Mouse (Mus musculus) forebrain, embryonic 16.5 days (tissue): ENCODE results near the gene Actn4. TPM values are rescaled to one million over a fixed set of nuclear protein-coding genes. Genes with fewer than 3 reads are reported as not detected.

ENCODE experiments used
- ATAC-seq: fragments of 200-750 bp; cut with Nextera tagmentation; 2 replicates; pipeline ENCODE4 v1.8.0; 2017; ENCODE audit warnings: mild to moderate bottlenecking, moderate library complexity
- H3K27ac ChIP-seq: fragments of 300-500 bp; sonication (generic); 2 replicates; pipeline ENCODE4 v1.5.1; 2014; ENCODE audit warnings: low read length, control low read depth
- H3K27me3 ChIP-seq: fragments of 300-500 bp; sonication (generic); replicated peaks from 2 replicates; pipeline ENCODE4 v1.6.1; 2014; ENCODE audit warnings: low read length; ENCODE audit not compliant: control insufficient read depth, insufficient read depth
- H3K36me3 ChIP-seq: fragments of 300-500 bp; sonication (generic); 2 replicates; pipeline ENCODE4 v1.6.1; 2014; ENCODE audit not compliant: control insufficient read depth, insufficient read depth
- H3K4me1 ChIP-seq: fragments of 300-500 bp; sonication (generic); replicated peaks from 2 replicates; pipeline ENCODE4 v1.6.1; 2014; ENCODE audit warnings: low read length; ENCODE audit not compliant: control insufficient read depth, insufficient read depth
- H3K4me2 ChIP-seq: fragments of 300-500 bp; sonication (generic); 2 replicates; pipeline ENCODE4 v1.6.1; 2014; ENCODE audit warnings: mild to moderate bottlenecking, low read length, control low read depth
- H3K4me3 ChIP-seq: fragments of 300-500 bp; sonication (generic); replicated peaks from 2 replicates; pipeline ENCODE4 v1.5.1; 2014; ENCODE audit warnings: mild to moderate bottlenecking, low read length, control low read depth
- H3K9ac ChIP-seq: fragments of 300-500 bp; sonication (generic); replicated peaks from 2 replicates; pipeline ENCODE4 v1.6.1; 2014; ENCODE audit warnings: low read depth, low read length, control low read depth
- H3K9me3 ChIP-seq: fragments of 300-500 bp; sonication (generic); 2 replicates; pipeline ENCODE4 v1.6.1; 2016; ENCODE audit warnings: low read length; ENCODE audit not compliant: control insufficient read depth
- WGBS: fragments of 180-500 bp; shearing (Covaris S2); extraction: QIAGEN DNeasy Blood & Tissue Kit; methylation state at CpG from one replicate; pipeline ENCODE4 v1.1.7; 2014; 5-methylcytosine and 5-hydroxymethylcytosine counted together
- polyA plus RNA-seq: library from polyadenylated mRNA; unstranded; fragments of >200 nt; fragmentation: Nextera tagmentation; extraction: Ambion mirVana; gene quantifications from 2 replicates; pipeline ENCODE4 v1.2.1, GENCODE M21; 2015

The Actn4 gene
- polyA plus RNA-seq, 1 experiment from 2014 or later, result 150 TPM

DNA sequence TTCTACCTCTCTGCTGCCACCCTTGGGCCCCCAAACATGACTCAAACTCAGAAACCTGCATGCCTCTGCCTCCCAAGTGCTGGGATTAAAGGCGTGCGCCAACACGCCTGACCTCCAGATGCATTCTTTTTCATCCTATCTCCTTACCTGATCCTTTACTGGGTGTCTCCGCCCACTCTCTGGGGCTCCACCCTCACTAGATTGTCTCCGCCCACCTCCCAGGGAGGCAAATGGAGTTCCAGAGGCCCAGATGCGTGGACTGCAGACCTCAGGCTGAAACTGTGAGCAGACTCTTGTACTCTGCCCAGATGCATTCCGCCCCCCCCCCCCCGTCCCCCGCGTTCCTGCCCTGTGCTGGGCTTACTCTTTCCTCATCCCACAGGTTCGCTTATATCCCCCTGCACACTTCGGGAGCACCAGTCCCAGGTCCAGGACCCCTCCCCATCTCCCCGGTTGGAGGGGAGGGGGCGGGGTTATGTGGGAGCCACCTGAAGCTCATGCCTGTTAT lies 28.7 kb upstream of the Actn4 start:
- Histone ChIP-seq H3K9ac (no peak overlapping the region), H3K27ac (no peak overlapping the region), H3K4me2 (no peak overlapping the region), H3K4me1 (no peaks in the 10 kb centered on the region), H3K4me3 (no peak overlapping the region), H3K27me3 (no peaks in the 10 kb centered on the region), H3K36me3 (no peaks in the 10 kb centered on the region), H3K9me3 (no peaks in the 10 kb centered on the region)
- 59% methylated on average over 14 of the region's 14 CpGs for WGBS
- ATAC-seq, result no peak

DNA sequence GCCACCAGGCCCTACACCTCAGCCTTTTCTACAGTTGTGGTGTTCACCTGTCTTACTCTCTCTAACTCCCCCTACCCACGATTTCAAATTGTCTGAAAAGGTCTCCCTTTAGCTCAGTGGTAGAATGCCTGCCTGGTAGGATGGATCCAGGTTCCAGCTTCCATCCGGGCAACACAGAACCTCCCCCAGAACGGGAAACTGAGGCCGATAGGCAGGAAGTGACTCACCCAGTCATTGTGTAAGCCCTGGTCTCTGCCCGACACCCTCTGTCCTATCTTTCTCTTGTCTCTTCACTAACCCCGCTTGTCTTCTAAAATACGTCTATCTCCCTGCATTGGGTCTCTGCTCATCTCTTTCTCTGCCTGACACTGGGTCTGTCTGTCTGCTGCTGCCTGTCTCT lies 23.1 kb upstream of the Actn4 start:
- Histone ChIP-seq H3K27ac (no peak overlapping the region), H3K4me1 (peaks cover 13% of the 10 kb centered on the region), H3K27me3 (no peaks in the 10 kb centered on the region), H3K9me3 (no peaks in the 10 kb centered on the region), H3K4me3 (no peak overlapping the region), H3K9ac (no peak overlapping the region), H3K4me2 (no peak overlapping the region), H3K36me3 (no peaks in the 10 kb centered on the region)
- 85% methylated on average over 7 of the region's 7 CpGs for WGBS
- no peak for ATAC-seq

DNA sequence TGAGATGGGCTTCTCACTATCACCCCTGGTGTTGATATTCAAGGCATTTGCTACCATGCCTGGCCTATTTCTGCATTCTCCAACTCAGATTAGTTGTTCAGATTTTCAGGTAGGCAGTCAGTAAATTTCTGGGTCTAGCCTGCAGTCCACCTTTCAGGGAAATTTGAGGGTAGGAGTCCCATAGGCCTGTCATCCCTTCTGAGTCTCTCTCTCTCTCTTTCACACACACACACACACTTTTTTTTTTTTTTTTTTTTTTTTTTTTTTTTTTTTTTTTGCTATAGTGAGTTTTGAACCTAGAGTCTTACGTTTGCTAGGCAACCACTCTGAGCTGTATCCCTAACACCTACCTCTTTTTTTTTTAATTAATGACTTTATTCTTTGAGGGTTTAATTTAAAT lies 22.3 kb upstream of the Actn4 start:
- no peak for ATAC-seq
- no peak overlapping the region for H3K4me3 ChIP-seq
- H3K9me3 ChIP-seq, result no peaks in the 10 kb centered on the region
- H3K9ac ChIP-seq, result no peak overlapping the region
- no peaks in the 10 kb centered on the region for H3K27me3 ChIP-seq
- no peak overlapping the region for H3K4me2 ChIP-seq
- H3K36me3 ChIP-seq, result no peaks in the 10 kb centered on the region
- peaks cover 13% of the 10 kb centered on the region for H3K4me1 ChIP-seq
- WGBS, result 86% methylated on average over 1 of the region's 1 CpGs
- no peak overlapping the region for H3K27ac ChIP-seq

DNA sequence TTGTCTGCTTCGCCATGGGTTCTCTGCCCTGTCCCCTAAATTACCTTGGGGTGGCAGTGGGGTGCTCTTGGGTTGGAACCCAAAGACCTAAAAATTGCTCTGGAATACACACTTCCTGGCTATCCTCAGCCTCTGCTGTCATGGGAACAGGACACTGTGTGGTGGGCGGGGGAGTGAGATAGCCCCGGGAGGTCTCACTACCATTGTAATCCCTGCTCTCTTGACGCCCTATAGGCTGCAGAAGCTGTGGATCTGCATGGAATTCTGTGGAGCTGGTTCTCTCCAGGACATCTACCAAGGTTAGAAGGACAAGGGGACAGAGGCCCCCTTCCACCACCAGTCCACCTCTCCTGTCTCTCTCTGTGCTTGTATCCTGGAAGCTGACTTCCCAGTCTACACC lies 21.7 kb upstream of the Actn4 start:
- 79% methylated on average over 4 of the region's 4 CpGs for WGBS
- Histone ChIP-seq H3K27ac (no peak overlapping the region), H3K27me3 (no peaks in the 10 kb centered on the region), H3K9me3 (no peaks in the 10 kb centered on the region), H3K4me1 (peaks cover 13% of the 10 kb centered on the region), H3K4me2 (no peak overlapping the region), H3K4me3 (no peak overlapping the region), H3K36me3 (no peaks in the 10 kb centered on the region), H3K9ac (no peak overlapping the region)
- no peak for ATAC-seq

DNA sequence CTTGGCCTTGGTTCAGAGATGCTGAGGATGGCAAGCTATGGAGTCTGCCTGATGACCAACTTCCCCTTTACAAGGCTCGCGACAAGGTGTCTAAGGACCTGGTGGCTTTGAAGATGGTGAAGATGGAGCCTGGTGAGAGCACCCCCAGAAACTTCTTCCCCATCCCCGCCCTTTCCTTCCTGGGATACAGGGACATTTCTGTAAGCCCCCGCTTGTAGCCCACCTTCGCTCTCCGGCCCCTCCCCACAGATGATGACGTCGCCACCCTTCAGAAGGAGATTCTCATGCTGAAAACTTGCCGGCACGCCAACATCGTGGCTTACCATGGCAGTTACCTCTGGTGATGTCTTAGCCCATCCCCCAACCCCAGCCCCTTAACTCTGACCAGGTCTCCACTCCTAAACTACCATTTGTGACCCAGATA lies 21.0 kb upstream of the Actn4 start:
- no peak overlapping the region for H3K4me2 ChIP-seq

DNA sequence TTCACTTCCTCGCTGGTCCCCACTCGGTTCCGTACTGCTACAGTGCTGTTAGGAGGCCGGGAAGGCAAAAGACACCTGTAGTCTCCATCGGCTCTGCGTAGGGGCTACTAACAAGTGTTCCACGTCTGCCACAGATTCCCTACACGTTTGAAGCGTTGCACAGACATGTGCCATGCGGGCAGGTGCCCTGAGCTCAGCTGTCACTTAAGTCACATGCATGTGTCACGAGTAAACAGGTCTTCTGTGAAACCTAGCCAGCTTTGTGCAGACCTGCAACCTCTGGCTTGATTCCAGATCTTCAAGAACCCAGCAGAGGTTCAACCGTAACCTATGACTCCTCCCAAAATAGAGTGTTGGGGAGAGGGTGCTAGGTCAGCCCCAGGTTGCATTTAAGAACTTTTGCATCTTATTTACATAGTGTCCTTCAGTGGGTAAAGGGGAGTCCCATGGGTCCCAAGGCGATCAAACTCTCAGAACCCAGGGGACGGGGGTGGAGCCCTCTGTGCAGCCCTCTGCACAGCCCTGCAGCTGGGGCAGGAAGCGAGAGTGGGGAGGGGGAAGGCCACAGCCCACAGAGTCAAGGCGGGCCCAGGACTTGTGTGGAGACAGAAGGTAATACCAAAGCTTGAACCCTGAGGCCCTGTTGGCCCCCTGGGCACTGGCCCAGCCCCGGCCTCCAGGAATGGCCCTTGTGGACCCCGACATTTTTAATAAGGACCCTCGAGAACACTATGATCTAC lies 20.3 kb upstream of the Actn4 start:
- Histone ChIP-seq H3K9me3 (no peaks in the 10 kb centered on the region), H3K4me1 (peaks cover 13% of the 10 kb centered on the region), H3K27ac (peak overlapping the region; percentile 47), H3K4me2 (peak overlapping the region; percentile 74), H3K4me3 (peak overlapping the region; percentile 50), H3K36me3 (peaks cover 5% of the 10 kb centered on the region), H3K27me3 (no peaks in the 10 kb centered on the region), H3K9ac (peak overlapping the region; percentile 59)
- WGBS, result 15% methylated on average over 19 of the region's 19 CpGs
- peak; percentile 55 for ATAC-seq

More for the DNA sequence above, 21.0 kb upstream of the Actn4 start:
- Histone ChIP-seq H3K36me3 (no peaks in the 10 kb centered on the region; the same call in 1 of the 2 replicates), H3K27me3 (no peaks in the 10 kb centered on the region), H3K4me3 (no peak overlapping the region), H3K9me3 (no peaks in the 10 kb centered on the region), H3K9ac (no peak overlapping the region), H3K4me1 (peaks cover 13% of the 10 kb centered on the region), H3K27ac (no peak overlapping the region)
- WGBS, result 69% methylated on average over 11 of the region's 11 CpGs
- no peak for ATAC-seq

DNA sequence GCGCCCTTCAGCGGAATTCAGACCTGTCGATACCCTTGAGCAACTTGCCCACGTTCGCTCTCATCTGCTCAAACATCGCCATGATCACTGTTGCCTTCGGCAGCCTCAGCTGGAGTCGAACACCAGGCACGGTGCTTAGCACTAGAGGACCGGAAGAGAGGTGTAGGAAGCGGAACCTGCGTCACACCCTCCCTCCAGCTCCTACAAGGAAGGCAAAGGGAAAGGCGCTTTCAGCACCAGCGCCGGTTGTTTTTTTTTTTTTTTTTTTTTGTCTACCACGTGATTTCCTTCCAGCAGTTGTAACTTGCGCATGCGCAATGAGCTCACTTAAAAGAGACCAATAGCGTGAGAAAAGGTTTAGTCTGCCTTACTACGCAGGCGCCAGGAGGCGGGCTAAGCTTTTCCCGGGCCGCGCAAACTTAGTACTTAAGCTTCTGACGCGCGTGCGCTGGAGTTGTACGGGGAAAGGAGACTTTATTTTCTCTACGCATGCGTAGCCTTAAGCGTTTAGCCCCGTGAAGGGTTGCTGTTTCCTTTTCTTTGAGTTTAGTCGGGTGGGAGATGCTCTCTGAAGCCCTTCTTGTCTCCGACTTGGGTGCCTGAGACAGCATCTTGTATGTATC lies 19.6 kb upstream of the Actn4 start, which contains the start of the genes Eif3k and Map4k1:
Gene Eif3k (minus strand): TSS at position 214 of the 623 bp plus-strand sequence.
Gene Map4k1 (plus strand): TSS at position 400 of the 623 bp plus-strand sequence.
- H3K27me3 ChIP-seq, result no peaks in the 10 kb centered on the region
- peak within 1 kb of the TSS; percentile 80 for H3K4me2 ChIP-seq
- peaks cover 11% of the 10 kb centered on the region for H3K36me3 ChIP-seq
- peak within 1 kb of the TSS; percentile 49 for H3K27ac ChIP-seq
- H3K9ac ChIP-seq, result peak within 1 kb of the TSS; percentile 65
- no peaks in the 10 kb centered on the region for H3K9me3 ChIP-seq
- ATAC-seq, result peak; percentile 98
- under 1% methylated on average over 36 of the region's 36 CpGs for WGBS
- H3K4me1 ChIP-seq, result peaks cover 13% of the 10 kb centered on the region
- H3K4me3 ChIP-seq, result peak within 1 kb of the TSS; percentile 57

DNA sequence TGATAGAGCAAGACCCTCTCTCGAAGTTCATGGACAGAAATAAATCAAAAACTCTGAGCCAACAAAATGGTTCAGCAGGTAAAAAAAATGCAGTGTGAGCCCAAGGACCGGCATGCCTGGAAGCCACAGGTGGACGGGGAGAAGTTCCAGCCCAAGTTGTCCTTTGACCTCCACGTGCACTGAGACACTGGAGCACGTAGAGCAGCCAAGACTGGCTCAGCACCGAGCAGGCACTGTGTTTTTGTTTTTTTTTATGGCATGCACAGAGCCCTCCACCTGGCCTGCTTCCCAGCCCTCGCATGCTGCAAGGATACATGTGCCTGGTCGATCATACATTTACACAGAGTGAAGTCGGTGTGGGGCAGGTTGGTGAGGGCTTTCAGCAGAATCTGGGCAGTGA lies 15.4 kb upstream of the Actn4 start:
- H3K4me2 ChIP-seq, result no peak overlapping the region
- ATAC-seq, result no peak
- no peak overlapping the region for H3K27ac ChIP-seq
- peaks cover 12% of the 10 kb centered on the region for H3K4me1 ChIP-seq
- 87% methylated on average over 9 of the region's 9 CpGs for whole genome bisulfite sequencing
- no peak overlapping the region for H3K4me3 ChIP-seq
- H3K27me3 ChIP-seq, result no peaks in the 10 kb centered on the region
- H3K36me3 ChIP-seq, result peaks cover 24% of the 10 kb centered on the region
- no peaks in the 10 kb centered on the region for H3K9me3 ChIP-seq
- no peak overlapping the region for H3K9ac ChIP-seq

DNA sequence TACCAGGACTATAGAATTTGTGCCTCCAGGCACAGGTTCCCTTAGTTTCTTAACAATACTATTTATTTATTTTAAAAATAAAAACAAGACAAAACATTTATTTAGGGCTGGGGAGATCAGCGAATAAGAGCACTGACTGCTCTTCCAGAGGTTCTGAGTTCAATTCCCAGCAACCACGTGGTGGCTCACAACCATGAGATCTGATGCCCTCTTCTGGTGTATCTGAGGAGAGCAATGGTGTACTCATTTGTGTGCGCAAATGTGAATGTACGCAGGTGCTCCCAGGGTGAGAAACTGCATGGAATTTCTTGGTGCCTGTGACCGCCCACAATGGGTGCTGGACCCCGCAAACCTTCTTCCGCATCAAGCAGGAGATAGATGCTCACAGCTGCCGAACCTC lies 10.9 kb upstream of the Actn4 start:
- Histone ChIP-seq H3K4me1 (peaks cover 4% of the 10 kb centered on the region; the same call in 1 of the 2 replicates), H3K9ac (no peak overlapping the region), H3K27ac (no peak overlapping the region), H3K4me2 (no peak overlapping the region), H3K36me3 (peaks cover 28% of the 10 kb centered on the region), H3K27me3 (no peaks in the 10 kb centered on the region), H3K9me3 (no peaks in the 10 kb centered on the region), H3K4me3 (no peak overlapping the region)
- WGBS, result 82% methylated on average over 8 of the region's 8 CpGs
- ATAC-seq, result no peak
